Mouse (Mus musculus) adrenal gland (tissue): Measurements from ENCODE around the gene Col24a1.

Experiments used
- intact Hi-C: fragments of 180-260 bp; cut with DNase I; formaldehyde crosslinking; loops from one replicate; pipeline ENCODE4 v1.15.1; 2025

The Col24a1 gene

DNA sequence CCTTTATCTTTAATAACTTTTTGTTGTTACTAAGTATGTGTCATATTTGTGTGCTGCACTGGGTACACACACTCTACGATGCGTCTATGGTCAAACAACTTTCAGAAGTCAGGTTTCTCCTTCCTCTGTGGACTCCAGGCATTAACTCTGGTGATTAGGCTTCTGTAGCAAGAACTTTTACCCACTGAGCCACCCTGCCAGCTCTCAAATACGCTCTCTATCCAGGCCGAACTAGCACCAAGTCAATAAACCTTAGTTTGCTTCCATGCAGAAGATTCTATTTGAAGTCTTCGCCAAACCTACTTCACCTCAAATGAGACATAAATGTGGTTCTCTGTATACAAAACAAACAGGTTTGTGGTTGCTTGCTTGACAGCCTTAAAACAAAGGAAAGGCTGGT is 267.4 kb downstream of the Col24a1 start:
- intact Hi-C loops: no loop called here

DNA sequence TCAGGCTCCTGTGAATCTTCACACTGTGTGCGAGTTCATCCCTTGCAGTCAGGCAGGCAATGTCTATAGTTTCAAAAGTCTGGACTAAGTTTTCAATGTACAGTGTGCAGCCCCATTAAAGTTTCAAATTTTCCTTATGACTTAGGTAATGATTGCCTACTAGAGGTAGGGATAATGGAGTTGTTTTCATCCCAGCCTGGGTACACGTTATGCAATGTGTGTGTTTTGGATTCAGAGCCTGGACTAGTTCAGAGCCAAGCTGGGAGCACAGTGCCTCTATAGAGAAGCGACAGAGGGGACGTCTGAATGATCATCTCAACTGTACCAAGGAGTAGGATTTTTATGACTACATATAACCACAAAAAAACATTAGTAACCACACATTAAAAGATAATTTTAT is 267.8 kb downstream of the Col24a1 start:
- intact Hi-C loops: no loop called here

DNA sequence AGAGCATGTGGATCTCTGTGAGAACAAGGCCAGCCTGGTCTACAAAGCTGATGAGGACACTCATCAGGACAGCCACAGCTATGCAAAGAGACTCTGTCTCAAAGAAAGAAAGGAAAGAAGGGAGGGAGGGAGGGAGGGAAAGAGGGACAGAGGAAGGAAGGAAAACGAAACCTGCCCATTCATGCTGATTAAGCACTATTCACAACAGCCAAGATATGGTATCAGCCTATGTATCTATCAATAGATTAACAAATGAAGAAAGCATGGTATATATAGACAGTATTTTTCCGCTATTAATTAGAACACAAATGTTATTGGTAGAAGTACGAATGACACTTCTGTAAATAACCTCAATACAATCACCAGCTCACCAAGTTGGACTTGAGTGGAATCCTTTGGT is 282.2 kb downstream of the Col24a1 start:
- intact Hi-C loops: no loop called here

DNA sequence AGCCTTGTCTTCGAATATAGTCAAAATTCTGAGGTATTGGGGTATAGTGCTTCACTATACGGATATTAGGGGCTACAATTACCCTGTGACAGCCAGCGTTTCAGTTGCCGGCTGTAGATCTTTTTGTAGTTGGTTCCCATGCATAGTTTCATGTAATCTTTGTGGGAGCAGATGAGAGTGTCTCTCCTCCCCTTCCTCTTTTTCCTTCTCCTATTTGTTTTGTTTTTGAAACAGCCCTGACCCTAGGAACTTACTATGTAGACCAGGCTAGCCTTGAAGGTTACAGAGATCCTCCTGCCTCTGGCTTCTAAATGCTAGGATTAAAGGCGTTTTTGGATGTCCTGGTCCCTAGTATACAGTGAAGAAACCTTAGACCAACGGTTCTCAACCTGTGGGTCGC is 283.1 kb downstream of the Col24a1 start:
- intact Hi-C loops: no loop called here

DNA sequence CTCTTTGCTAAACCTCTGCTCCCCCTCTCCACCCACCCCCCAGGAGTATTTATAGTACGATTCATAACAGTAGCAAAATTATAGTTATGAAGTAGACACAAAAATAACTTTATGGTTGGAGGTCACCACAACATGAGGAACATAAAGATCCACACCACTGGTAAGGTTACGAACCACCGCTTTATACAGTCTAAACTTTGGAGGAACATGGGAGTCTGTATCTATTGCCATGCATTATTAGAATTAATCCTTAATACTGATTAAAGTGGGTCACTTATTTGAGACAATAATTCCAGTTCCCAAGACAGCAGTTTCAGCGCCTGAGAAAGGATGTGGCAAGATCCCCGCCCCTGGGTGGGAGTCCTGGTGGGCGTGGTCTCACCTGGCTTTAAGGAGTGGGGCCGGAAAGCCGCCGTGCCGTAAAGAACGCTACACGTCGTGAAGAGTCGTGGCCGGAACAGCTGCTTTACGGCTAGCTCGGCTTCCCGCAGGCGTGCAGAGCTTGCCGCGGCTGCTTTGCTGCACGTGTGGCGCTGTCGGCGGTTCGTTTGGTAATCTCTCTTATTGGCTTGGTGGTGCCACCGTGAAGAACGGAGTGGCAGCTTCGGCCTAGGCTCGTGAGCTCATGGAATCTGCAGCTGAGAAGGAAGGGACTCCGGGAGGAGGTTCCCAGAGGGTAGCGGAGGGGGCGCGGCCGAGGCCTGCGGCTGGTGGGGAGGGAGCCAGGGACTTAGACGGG is 283.6 kb downstream of the Col24a1 start, which contains the start of gene Znhit6:
Znhit6 (plus strand) TSS at position 463 of the 739 bp plus-strand sequence.
- intact Hi-C loops: no loop called here

DNA sequence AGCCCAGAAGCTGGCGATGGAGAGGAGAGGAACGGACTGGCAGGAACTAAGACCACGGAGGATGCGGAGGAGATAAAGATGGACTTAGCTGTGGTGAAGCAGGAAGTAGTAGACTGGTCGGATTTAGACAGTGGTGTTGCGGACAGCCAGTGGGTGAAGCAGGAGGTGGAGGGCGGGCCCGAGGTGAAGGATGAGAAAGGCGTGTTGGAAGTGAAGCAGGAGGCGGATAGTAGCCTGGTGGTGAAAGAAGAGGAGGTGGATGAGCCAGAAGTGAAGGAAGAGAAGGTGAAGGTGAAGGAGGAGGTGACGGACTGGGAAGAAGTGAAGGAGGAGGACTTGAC is 284.2 kb downstream of the Col24a1 start:
- intact Hi-C loops: no loop called here

DNA sequence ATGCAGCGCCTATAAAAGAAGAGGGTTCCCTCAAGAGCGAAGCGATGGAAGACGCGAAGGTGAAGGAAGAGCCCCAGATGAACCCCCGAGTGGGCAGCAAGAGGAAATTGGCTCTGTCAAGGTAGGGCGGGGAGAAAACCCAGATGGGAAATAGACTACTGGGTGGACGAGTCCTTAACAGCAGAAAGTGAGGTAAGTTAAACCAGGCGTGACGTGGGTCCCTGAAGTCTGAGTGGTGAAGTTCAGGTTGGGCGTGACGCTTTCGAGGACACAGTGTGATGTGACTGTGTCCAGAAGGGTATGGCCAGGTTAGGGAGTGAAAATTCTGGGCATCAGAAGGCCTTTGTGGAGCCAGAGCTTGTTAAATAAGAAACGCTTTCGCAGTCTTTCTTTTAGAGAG is 284.6 kb downstream of the Col24a1 start:
- intact Hi-C loops: no loop called here

DNA sequence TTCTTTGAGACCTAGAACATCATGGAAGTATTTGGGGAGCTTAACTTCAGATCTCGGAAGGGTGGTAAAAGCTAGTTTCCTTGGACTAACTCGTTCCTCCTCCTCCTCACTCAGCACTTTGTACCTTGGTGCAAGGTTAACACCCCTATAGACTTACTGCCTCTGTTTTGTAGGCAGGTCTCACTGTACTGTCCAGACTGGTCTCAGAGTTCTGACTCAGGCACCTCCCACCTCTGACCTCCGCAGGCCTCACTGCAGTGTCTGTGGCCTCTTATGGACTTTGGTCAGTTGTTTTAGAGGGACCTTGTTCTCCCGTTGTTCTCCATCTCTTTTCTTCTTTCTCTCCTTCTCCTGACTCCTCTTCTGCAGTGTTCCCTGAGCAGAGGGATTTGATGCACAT is 290.8 kb downstream of the Col24a1 start:
- intact Hi-C loops: loop anchor here (2.0 kb wide), 1 partner anchor 322 kb away; no protein-coding TSS in a partner anchor

DNA sequence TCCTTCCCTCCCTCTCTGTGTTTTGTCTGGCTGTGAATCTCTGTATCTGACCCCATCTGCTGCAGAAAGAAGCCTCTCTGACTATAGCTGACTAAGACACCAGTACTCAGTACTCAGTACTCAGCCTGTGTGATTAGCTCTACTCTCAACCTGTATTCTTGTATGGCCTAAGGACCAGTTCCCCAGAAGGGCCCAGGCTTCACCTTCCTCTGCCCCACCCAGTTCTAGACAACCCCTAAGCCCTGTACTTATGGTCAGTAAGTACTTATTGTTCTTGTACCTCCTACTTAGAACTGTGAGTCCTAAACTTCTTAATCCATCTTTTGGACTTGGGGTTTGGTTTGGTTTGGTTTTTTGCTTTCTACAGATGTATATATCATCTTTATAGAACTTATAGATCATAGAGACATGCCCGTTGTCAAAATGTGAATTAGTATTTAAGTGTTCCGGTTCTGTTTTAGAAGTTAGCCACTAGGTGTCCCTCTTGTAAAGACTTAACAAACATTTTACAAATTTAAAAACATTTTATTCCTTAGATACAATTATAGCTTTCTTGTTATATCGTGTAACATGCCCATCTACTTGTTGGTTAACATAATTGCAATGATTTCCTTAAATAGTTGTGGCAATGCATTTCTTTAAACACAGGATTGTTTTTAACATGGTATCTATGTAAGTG is 291.4 kb downstream of the Col24a1 start:
- intact Hi-C loops: loop anchor here (2.0 kb wide), 1 partner anchor 321 kb away; no protein-coding TSS in a partner anchor

DNA sequence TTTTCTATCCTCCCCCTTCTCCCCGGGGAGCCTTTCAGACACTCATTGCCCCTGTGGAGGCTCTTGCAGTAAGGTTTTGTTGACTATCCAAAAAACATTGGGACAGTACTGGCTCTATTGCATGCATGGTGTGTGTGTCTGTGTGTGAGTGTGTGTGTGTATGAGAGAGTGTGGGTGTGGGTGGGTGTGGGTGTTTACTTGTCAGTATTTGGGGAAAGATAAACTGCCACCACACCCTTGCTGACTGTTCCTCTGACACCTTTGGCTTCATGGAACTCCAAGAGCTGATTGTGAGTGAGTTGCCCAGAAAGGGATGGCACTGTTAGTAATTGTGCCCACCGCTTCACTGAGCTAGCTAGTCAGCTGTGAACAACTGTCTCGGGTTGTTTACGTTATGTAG is 298.3 kb downstream of the Col24a1 start:
- intact Hi-C loops: no loop called here

DNA sequence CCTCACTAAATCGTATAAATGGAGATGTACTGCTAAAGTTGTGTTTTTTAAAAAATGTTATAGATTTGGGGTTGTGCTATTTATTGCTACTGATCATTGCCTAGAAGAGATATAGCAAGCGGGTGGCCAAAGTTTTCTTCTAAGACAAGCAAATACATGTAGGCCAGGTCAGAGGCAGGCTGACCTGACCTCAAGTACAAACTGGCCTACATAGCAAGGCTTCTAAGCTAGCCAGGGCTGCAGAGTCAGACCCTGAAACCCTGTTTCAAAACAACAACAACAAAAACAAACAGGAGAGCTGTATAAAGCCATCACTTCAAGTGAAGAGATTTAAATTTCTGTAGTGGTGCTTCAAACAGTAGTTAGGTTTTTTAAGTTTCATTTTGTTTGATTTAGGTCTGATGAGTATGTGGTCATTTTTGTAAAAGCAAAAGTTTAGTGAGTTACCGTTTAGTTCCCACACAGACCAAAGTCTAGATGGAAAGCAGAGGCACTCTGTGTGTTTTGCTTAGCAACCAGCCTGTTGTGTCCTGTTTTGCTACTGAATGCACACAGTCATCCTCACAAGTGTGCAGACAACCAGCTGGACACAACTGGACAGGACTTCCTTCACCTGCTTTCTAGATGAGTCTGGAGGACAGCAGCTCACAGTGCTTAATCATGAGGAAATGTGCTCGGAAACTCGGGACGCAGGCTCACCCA is 299.7 kb downstream of the Col24a1 start:
- intact Hi-C loops: no loop called here

DNA sequence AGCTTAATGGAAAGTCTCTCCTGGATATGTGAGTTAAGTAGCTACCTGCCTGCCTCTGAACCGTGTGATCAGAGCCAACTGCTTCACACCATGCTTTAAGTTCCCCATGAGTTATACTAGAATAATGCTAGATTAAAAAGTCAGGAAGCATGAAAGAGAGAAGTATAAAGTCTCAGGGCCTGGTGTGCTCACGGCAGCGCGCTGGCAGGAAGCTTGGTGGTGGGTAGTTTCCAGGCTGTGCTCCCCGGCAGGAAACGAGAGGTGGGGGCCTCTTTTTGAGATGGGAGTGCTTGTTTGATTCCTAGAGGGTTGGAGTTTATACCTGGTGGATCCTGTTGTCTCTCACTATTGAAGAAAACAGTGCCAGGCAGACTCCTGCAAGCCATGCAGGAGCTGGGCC is 303.1 kb downstream of the Col24a1 start:
- intact Hi-C loops: no loop called here

DNA sequence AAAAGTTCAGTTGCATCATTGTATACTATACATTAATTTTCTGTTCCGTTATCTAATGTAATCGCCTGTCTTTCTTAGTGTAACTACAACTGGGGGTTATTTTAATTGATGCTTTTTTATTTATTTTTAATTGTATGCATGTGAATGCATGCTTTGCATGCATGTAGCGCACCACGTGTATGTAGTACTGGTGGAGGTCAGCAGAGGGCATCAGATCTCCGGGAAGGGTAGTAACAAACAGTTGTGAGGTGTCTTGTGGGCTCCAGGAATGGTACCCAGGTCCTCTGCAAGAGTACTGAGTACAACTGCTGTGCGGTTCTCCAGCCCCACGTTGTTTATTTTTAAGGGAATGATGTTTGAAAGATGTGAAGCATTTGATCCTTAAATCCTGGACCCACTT is 306.8 kb downstream of the Col24a1 start:
- intact Hi-C loops: no loop called here

DNA sequence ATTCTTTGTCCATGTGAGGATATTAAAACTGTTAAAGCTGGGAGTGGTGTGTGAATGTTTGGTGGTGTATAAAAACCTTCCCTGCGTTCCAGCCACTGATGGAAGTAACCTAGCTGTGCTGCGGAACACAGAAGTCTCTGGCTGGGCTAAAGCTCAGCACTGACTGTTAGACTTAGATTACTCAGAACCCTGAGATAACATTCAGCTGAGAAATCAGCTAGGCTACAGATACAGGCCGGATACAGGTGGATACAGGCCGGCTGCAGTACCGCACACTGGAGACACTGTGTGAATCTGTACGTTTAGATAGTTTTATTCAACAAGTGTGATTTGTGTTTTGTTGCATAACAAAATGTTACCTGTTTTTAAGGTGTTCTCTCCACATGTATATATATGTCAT is 308.5 kb downstream of the Col24a1 start:
- intact Hi-C loops: no loop called here

DNA sequence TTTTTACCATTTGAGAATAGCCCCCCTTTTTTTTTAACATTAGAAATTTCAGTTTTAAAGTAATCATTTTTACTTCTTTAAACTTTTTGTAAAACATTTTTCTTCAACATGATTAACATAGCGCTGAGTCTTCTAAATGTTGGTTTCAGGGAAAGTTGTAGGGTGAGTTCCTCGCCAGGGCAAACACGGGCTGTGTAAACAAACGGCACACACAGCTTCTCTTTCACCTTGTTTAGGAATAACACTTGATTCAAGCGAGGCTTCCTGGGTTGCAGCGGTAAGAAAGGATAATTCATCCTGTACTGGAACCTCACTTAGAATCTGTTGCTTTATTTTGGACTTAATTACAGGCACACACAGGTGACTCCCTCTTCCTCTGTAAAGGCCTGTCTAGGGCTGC is 309.1 kb downstream of the Col24a1 start:
- intact Hi-C loops: no loop called here
